Mouse (Mus musculus) lung, adult 2 months (tissue): ENCODE measurements around the gene Cldn15. TPM values are rescaled to one million over a fixed set of nuclear protein-coding genes. Genes with fewer than 3 reads are reported as not detected.

Experiments used
- DNase-seq: peaks from one replicate; pipeline ENCODE4 v3.0.0; 2022
- H3K4me1 ChIP-seq: fragments of 200-500 bp; 2 replicates; pipeline ENCODE4 v1.6.1; 2011; ENCODE audit warnings: low read length; ENCODE audit not compliant: control insufficient read depth, insufficient read depth
- H3K4me3 ChIP-seq: fragments of 200-500 bp; replicated peaks from 2 replicates; pipeline ENCODE3; 2011; ENCODE audit warnings: low read depth, mild to moderate bottlenecking, control low read depth, low read length; ENCODE audit errors: extremely low read depth
- CTCF ChIP-seq: fragments of 200-500 bp; IDR thresholded peaks from 2 replicates; pipeline ENCODE4 v1.5.1; 2011; ENCODE audit warnings: mild to moderate bottlenecking, low read length, control low read depth; ENCODE audit not compliant: insufficient read depth
- POLR2A ChIP-seq: fragments of 200-500 bp; IDR thresholded peaks from 2 replicates; pipeline ENCODE4 v1.6.1; 2011; ENCODE audit warnings: low read depth, mild to moderate bottlenecking, control low read depth, low read length, borderline replicate concordance; ENCODE audit errors: extremely low read depth
- WGBS: fragments of 180-500 bp; shearing (Covaris S2); methylation state at CpG from one replicate; pipeline ENCODE4 v1.1.7; 2018; 5-methylcytosine and 5-hydroxymethylcytosine counted together
- polyA plus RNA-seq: library from polyadenylated mRNA; depleted of rRNA; stranded (reverse); fragments of >200 nt; gene quantifications from 2 replicates; pipeline ENCODE4 v1.2.3, GENCODE M21; 2012

Cldn15 gene
- polyA plus RNA-seq, 1 experiment: 20.6 TPM

GRCm38 (mm10) chr5:136950521-136950920, 15.9 kb upstream of the Cldn15 start:
- no peak for DNase-seq
- TF ChIP-seq CTCF (no peak), POLR2A (no peak)
- Histone ChIP-seq H3K4me3 (no peak overlapping the region), H3K4me1 (peaks cover 4% of the 10 kb centered on the region; the same call in 1 of the 2 replicates)
- 85% methylated on average over 6 of the region's 6 CpGs for WGBS

- no peak for DNase-seq
- WGBS: 64% methylated on average over 4 of the region's 4 CpGs
- Histone ChIP-seq H3K4me1 (peaks cover 4% of the 10 kb centered on the region; the same call in 1 of the 2 replicates), H3K4me3 (no peak overlapping the region)
- TF ChIP-seq CTCF (no peak), POLR2A (no peak)
Measured at GRCm38 (mm10) chr5:136952153-136952552, 14.3 kb upstream of the Cldn15 start.

GRCm38 (mm10) chr5:136953015-136953414, 13.4 kb upstream of the Cldn15 start, which contains the start of gene Fis1:
Fis1 (plus strand) TSS chr5:136953275.
- WGBS: under 1% methylated on average over 23 of the region's 23 CpGs
- peak; percentile 91 for DNase-seq
- no peak for TF ChIP-seq CTCF
- peak; percentile 11; the same call in 1 of the 2 replicates for TF ChIP-seq POLR2A
- Histone ChIP-seq H3K4me3 (peak within 1 kb of the TSS; percentile 87), H3K4me1 (peaks cover 4% of the 10 kb centered on the region; the same call in 1 of the 2 replicates)

- no peak for DNase-seq
- TF ChIP-seq POLR2A (peak; percentile 41; the same call in 1 of the 2 replicates), CTCF (no peak)
Measured at GRCm38 (mm10) chr5:136953440-136953951, 12.9 kb upstream of the Cldn15 start.

GRCm38 (mm10) chr5:136955622-136956021, 10.8 kb upstream of the Cldn15 start:
- H3K4me1 ChIP-seq: peaks cover 4% of the 10 kb centered on the region; the same call in 1 of the 2 replicates
- no peak for DNase-seq
- TF ChIP-seq CTCF (no peak), POLR2A (no peak)
- H3K4me3 ChIP-seq: no peak overlapping the region
- WGBS: 62% methylated on average over 4 of the region's 4 CpGs

More at GRCm38 (mm10) chr5:136953440-136953951, 12.9 kb upstream of the Cldn15 start:
- WGBS: 2% methylated on average over 12 of the region's 12 CpGs
- H3K4me3 ChIP-seq: peak overlapping the region; percentile 87
- peaks cover 4% of the 10 kb centered on the region; the same call in 1 of the 2 replicates for H3K4me1 ChIP-seq

GRCm38 (mm10) chr5:136957250-136957649, 9.2 kb upstream of the Cldn15 start:
- TF ChIP-seq CTCF: no peak
- TF ChIP-seq POLR2A: no peak
- DNase-seq: no peak
- 72% methylated on average over 1 of the region's 1 CpGs for WGBS
- no peak overlapping the region for H3K4me3 ChIP-seq
- peaks cover 4% of the 10 kb centered on the region; the same call in 1 of the 2 replicates for H3K4me1 ChIP-seq

GRCm38 (mm10) chr5:136958991-136959605, 7.3 kb upstream of the Cldn15 start:
- DNase-seq: no peak
- Histone ChIP-seq H3K4me1 (peaks cover 5% of the 10 kb centered on the region; the same call in 1 of the 2 replicates), H3K4me3 (no peak overlapping the region)
- no peak for TF ChIP-seq POLR2A
- no peak for TF ChIP-seq CTCF
- 54% methylated on average over 5 of the region's 5 CpGs for WGBS

- Histone ChIP-seq H3K4me3 (no peak overlapping the region), H3K4me1 (peaks cover 3% of the 10 kb centered on the region; the same call in 1 of the 2 replicates)
- no peak for TF ChIP-seq POLR2A
- TF ChIP-seq CTCF: no peak
- no peak for DNase-seq
- WGBS: 75% methylated on average over 6 of the region's 6 CpGs
Measured at GRCm38 (mm10) chr5:136960053-136960452, 6.4 kb upstream of the Cldn15 start.

- Histone ChIP-seq H3K4me3 (peak overlapping the region; percentile 97), H3K4me1 (peaks cover 11% of the 10 kb centered on the region)
- DNase-seq: no peak
- TF ChIP-seq CTCF (no peak), POLR2A (no peak)
- 35% methylated on average over 5 of the region's 5 CpGs for WGBS
Measured at GRCm38 (mm10) chr5:136961334-136961982, 5.0 kb upstream of the Cldn15 start.
